Mouse (Mus musculus): ENCODE results near the gene Camk2d. TPM values are rescaled to one million over a fixed set of nuclear protein-coding genes. Genes with fewer than 3 reads are reported as not detected.

Gene Camk2d
- total and polyA plus RNA-seq, 2 experiments from 2014 or later = 95.3 to 178 TPM

GRCm38 (mm10) chr3:126587477-126587876, 8.6 kb upstream of the Camk2d start:
- Histone ChIP-seq H3K4me3 (ENCODE audit: low read length) (no peak overlapping the region), H3K4me2 (ENCODE audit: low read depth, low read length) (no peak overlapping the region), H3K36me3 (ENCODE audit: insufficient read depth, low read length) (no peaks in the 10 kb centered on the region), H3K27me3 (ENCODE audit: insufficient read depth, low read length) (no peaks in the 10 kb centered on the region), H3K9ac (replicated peaks; ENCODE audit: low read length) (no peak overlapping the region), H3K27ac (no peak overlapping the region), H3K9me3 (ENCODE audit: low read length) (no peaks in the 10 kb centered on the region), H3K4me1 (ENCODE audit: insufficient read depth, low read length) (no peaks in the 10 kb centered on the region)
- WGBS = 87% methylated on average over 3 of the region's 3 CpGs
- DNase-seq (ENCODE audit: low spot score) = no peak
- ATAC-seq = no peak
- no peak for TF ChIP-seq CTCF (IDR thresholded peaks at IDR 0.05; ENCODE audit: low read depth)

DNA sequence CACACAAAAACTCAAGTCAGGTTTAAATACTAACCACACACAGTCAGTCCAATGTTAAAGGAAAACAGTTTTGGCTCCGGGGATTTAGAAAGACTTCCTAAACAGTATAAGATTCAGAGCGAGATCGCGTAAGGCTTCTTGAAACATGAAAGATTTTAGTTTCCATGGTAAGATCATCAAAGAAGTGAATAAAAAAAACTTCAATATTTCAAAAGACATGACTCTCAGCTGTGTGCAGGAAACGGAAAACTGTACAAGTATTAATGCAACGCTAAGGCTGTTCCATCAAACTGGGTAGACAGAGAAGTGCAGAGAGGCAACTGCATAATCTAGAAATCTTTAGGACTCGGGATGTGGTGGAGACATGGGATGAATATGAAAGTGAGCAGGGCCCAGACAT, 6.5 kb upstream of the Camk2d start:
- Histone ChIP-seq H3K9me3 (ENCODE audit: low read length) (no peaks in the 10 kb centered on the region), H3K4me1 (ENCODE audit: insufficient read depth, low read length) (no peaks in the 10 kb centered on the region), H3K4me3 (ENCODE audit: low read length) (no peak overlapping the region), H3K27ac (no peak overlapping the region), H3K9ac (replicated peaks; ENCODE audit: low read length) (no peak overlapping the region), H3K36me3 (ENCODE audit: insufficient read depth, low read length) (no peaks in the 10 kb centered on the region), H3K27me3 (ENCODE audit: insufficient read depth, low read length) (no peaks in the 10 kb centered on the region), H3K4me2 (ENCODE audit: low read depth, low read length) (no peak overlapping the region)
- ATAC-seq (no peak), DNase-seq (ENCODE audit: low spot score) (no peak)
- 91% methylated on average over 7 of the region's 7 CpGs for WGBS
- no peak for TF ChIP-seq CTCF (IDR thresholded peaks at IDR 0.05; ENCODE audit: low read depth)

GRCm38 (mm10) chr3:126595456-126595855, 646 bp upstream of the Camk2d start:
- Histone ChIP-seq H3K9me3 (ENCODE audit: low read length) (no peaks in the 10 kb centered on the region), H3K4me1 (ENCODE audit: insufficient read depth, low read length) (no peaks in the 10 kb centered on the region; the same call in 1 of the 2 replicates), H3K36me3 (ENCODE audit: insufficient read depth, low read length) (no peaks in the 10 kb centered on the region), H3K27me3 (ENCODE audit: insufficient read depth, low read length) (no peaks in the 10 kb centered on the region), H3K27ac (peak overlapping the region; percentile 99; the same call in 1 of the 2 replicates), H3K4me3 (ENCODE audit: low read length) (no peak overlapping the region), H3K9ac (replicated peaks; ENCODE audit: low read length) (no peak overlapping the region), H3K4me2 (ENCODE audit: low read depth, low read length) (peak overlapping the region; percentile 94; the same call in 1 of the 2 replicates)
- no peak for TF ChIP-seq CTCF (IDR thresholded peaks at IDR 0.05; ENCODE audit: low read depth)
- DNase-seq (ENCODE audit: low spot score) = no peak
- WGBS = 60% methylated on average over 4 of the region's 4 CpGs
- ATAC-seq = no peak

GRCm38 (mm10) chr3:126596491-126597160, 524 bp downstream of the Camk2d start:
- WGBS = 0% methylated on average over 39 of the region's 69 CpGs
- H3K9ac ChIP-seq (replicated peaks; ENCODE audit: low read length) = peak overlapping the region; percentile 89
- peak overlapping the region; percentile 89 for H3K4me3 ChIP-seq (ENCODE audit: low read length)
- H3K27me3 ChIP-seq (ENCODE audit: insufficient read depth, low read length) = no peaks in the 10 kb centered on the region
- TF ChIP-seq CTCF (IDR thresholded peaks at IDR 0.05; ENCODE audit: low read depth) = peak; percentile 69
- H3K4me2 ChIP-seq (ENCODE audit: low read depth, low read length) = peak overlapping the region; percentile 94
- H3K4me1 ChIP-seq (ENCODE audit: insufficient read depth, low read length) = no peaks in the 10 kb centered on the region; the same call in 1 of the 2 replicates
- H3K27ac ChIP-seq = peak overlapping the region; percentile 99
- ATAC-seq (peak; percentile 87), DNase-seq (ENCODE audit: low spot score) (peak; percentile 91)
- no peaks in the 10 kb centered on the region for H3K36me3 ChIP-seq (ENCODE audit: insufficient read depth, low read length)
- no peaks in the 10 kb centered on the region for H3K9me3 ChIP-seq (ENCODE audit: low read length)

DNA sequence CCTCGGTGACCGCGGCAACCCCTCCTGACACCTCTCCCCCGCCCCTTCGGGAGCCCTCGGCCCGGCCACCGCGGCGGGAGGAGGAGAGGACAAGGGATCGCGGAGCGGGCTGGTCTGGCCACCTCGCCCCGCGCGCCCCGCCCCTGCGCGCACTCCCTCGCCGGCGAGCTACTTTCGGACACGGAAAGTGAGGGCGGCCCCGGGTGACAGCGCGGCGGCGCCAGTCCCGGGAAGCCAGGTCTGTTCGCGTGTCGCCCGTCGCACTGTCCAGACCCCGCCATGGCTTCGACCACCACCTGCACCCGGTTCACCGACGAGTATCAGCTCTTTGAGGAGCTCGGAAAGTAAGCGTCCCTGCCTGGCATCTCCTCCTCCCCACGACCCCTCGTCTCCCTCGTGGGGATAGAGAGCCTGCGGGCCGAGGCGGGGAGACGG, 1.1 kb downstream of the Camk2d start:
- H3K4me2 ChIP-seq (ENCODE audit: low read depth, low read length) = peak overlapping the region; percentile 94
- WGBS = 5% methylated on average over 38 of the region's 51 CpGs
- no peaks in the 10 kb centered on the region for H3K9me3 ChIP-seq (ENCODE audit: low read length)
- H3K36me3 ChIP-seq (ENCODE audit: insufficient read depth, low read length) = no peaks in the 10 kb centered on the region
- no peaks in the 10 kb centered on the region for H3K27me3 ChIP-seq (ENCODE audit: insufficient read depth, low read length)
- no peaks in the 10 kb centered on the region; the same call in 1 of the 2 replicates for H3K4me1 ChIP-seq (ENCODE audit: insufficient read depth, low read length)
- H3K9ac ChIP-seq (replicated peaks; ENCODE audit: low read length) = peak overlapping the region; percentile 89
- H3K4me3 ChIP-seq (ENCODE audit: low read length) = peak overlapping the region; percentile 89
- peak; percentile 78 for ATAC-seq
- no peak for TF ChIP-seq CTCF (IDR thresholded peaks at IDR 0.05; ENCODE audit: low read depth)
- peak; percentile 78 for DNase-seq (ENCODE audit: low spot score)
- H3K27ac ChIP-seq = peak overlapping the region; percentile 99

GRCm38 (mm10) chr3:126597596-126598328, 1.7 kb downstream of the Camk2d start:
- under 1% methylated on average over 29 of the region's 29 CpGs for WGBS
- H3K27me3 ChIP-seq (ENCODE audit: insufficient read depth, low read length) = no peaks in the 10 kb centered on the region

More at GRCm38 (mm10) chr3:126597596-126598328, 1.7 kb downstream of the Camk2d start:
- ATAC-seq (no peak), DNase-seq (ENCODE audit: low spot score) (peak; percentile 51)
- Histone ChIP-seq H3K9ac (replicated peaks; ENCODE audit: low read length) (peak overlapping the region; percentile 89), H3K36me3 (ENCODE audit: insufficient read depth, low read length) (no peaks in the 10 kb centered on the region), H3K4me1 (ENCODE audit: insufficient read depth, low read length) (no peaks in the 10 kb centered on the region; the same call in 1 of the 2 replicates), H3K4me2 (ENCODE audit: low read depth, low read length) (peak overlapping the region; percentile 94), H3K9me3 (ENCODE audit: low read length) (no peaks in the 10 kb centered on the region), H3K4me3 (ENCODE audit: low read length) (peak overlapping the region; percentile 89), H3K27ac (peak overlapping the region; percentile 99)
- no peak for TF ChIP-seq CTCF (IDR thresholded peaks at IDR 0.05; ENCODE audit: low read depth)

Data from hindbrain, postnatal 0 days (tissue).